23 mouse cellular contexts compared by ENCODE assay signal in the genomic region with DNA sequence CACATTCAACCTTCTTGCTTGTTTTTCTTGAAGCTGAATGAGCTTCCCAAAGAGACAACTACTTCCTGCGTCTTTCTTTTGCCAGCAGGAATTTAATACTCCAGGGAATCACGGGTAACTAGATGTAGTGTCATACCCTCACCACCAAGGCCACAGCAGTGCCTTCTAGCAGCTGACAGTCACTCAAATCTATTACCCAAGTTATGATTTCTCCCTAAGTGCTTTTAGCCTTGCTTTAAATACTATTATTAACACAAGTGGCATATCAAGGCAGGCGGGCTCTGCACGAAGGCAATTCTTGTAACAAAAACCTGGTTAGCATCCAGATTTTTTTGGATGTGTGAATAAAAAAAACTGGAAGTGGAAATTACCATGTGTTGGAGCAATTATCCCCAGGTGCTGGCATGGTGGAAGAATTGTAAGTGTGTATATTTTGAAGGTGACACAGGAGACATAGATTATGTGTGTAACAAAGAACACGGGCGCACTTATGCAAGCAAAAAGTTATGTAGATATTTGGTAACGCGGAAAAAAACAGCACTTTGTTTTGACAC. TPM values are rescaled to one million over a fixed set of nuclear protein-coding genes. Genes with fewer than 3 reads are reported as not detected.
DNase-seq lines count a peak whose midpoint lies in the region; ATAC-seq lines count a peak whose summit lies in the region.
"Had no signal": no experiment of that assay in that cellular context is flagged by ENCODE, and none has a peak within 500 bp of the region (broad histone marks: within the 10 kb centered on the region; RNA-seq: fewer than 3 reads in every experiment).

No protein-coding gene starts in this region.

- ATAC-seq in forebrain, embryonic 14.5 days, result no peak
- peak; percentile 62; the same call in 1 of the 2 replicates for ATAC-seq in forebrain, embryonic 16.5 days
- no peak for ATAC-seq in cerebellum, adult (ENCODE audit: insufficient number of reproducible peaks, low FRiP score, low TSS enrichment)

- H3K4me2 ChIP-seq in forebrain, embryonic 14.5 days (ENCODE audit: low read length), result no peak overlapping the region
- no peak overlapping the region for H3K4me2 ChIP-seq in forebrain, embryonic 16.5 days (ENCODE audit: low read length)
- H3K4me2 ChIP-seq: embryonic facial prominence, embryonic 13.5 days; embryonic facial prominence, embryonic 15.5 days had no signal

- H3K27ac ChIP-seq in forebrain, embryonic 14.5 days (ENCODE audit: low read depth, low read length), result no peak overlapping the region
- no peak overlapping the region for H3K27ac ChIP-seq in forebrain, embryonic 10.5 days
- H3K27ac ChIP-seq in forebrain, embryonic 16.5 days (ENCODE audit: low read length), result no peak overlapping the region
- H3K27ac ChIP-seq: embryonic facial prominence, embryonic 13.5 days; embryonic facial prominence, embryonic 15.5 days had no signal

- no peaks in the 10 kb centered on the region for H3K4me1 ChIP-seq in forebrain, embryonic 14.5 days (ENCODE audit: control insufficient read depth, insufficient read depth, low read length)
- peaks cover 10% of the 10 kb centered on the region for H3K4me1 ChIP-seq in forebrain, embryonic 10.5 days
- H3K4me1 ChIP-seq in forebrain, embryonic 16.5 days (replicated peaks; ENCODE audit: control insufficient read depth, insufficient read depth, low read length), result peaks cover 5% of the 10 kb centered on the region
- H3K4me1 ChIP-seq: embryonic facial prominence, embryonic 13.5 days; embryonic facial prominence, embryonic 15.5 days had no signal

- H3K9ac ChIP-seq in forebrain, embryonic 14.5 days (ENCODE audit: low read length), result no peak overlapping the region
- H3K9ac ChIP-seq in forebrain, embryonic 16.5 days (replicated peaks; ENCODE audit: low read depth, low read length), result no peak overlapping the region
- H3K9ac ChIP-seq: embryonic facial prominence, embryonic 13.5 days; embryonic facial prominence, embryonic 15.5 days had no signal

- H3K36me3 ChIP-seq in forebrain, embryonic 14.5 days (ENCODE audit: control insufficient read depth, insufficient read depth, low read length), result no peaks in the 10 kb centered on the region
- H3K36me3 ChIP-seq in forebrain, embryonic 10.5 days (replicated peaks), result no peaks in the 10 kb centered on the region
- no peaks in the 10 kb centered on the region for H3K36me3 ChIP-seq in forebrain, embryonic 16.5 days (ENCODE audit: control insufficient read depth, insufficient read depth)
- H3K36me3 ChIP-seq: embryonic facial prominence, embryonic 13.5 days; embryonic facial prominence, embryonic 15.5 days had no signal

- 70% methylated on average over 8 of the region's 8 CpGs for WGBS in forebrain, embryonic 14.5 days
- WGBS in forebrain, embryonic 10.5 days, result 90% methylated on average over 8 of the region's 8 CpGs
- 48% methylated on average over 8 of the region's 8 CpGs for WGBS in forebrain, embryonic 16.5 days

- H3K27me3 ChIP-seq in forebrain, embryonic 14.5 days (replicated peaks; ENCODE audit: control insufficient read depth, insufficient read depth, low read length), result no peaks in the 10 kb centered on the region
- peaks cover 29% of the 10 kb centered on the region for H3K27me3 ChIP-seq in forebrain, embryonic 10.5 days (ENCODE audit: poor library complexity, severe bottlenecking)
- H3K27me3 ChIP-seq in forebrain, embryonic 16.5 days (replicated peaks; ENCODE audit: control insufficient read depth, insufficient read depth, low read length), result no peaks in the 10 kb centered on the region

- no peaks in the 10 kb centered on the region for H3K9me3 ChIP-seq in forebrain, embryonic 14.5 days (replicated peaks; ENCODE audit: control insufficient read depth, low read length)
- no peaks in the 10 kb centered on the region for H3K9me3 ChIP-seq in forebrain, embryonic 10.5 days
- no peaks in the 10 kb centered on the region for H3K9me3 ChIP-seq in forebrain, embryonic 16.5 days (ENCODE audit: control insufficient read depth, low read length)
- H3K9me3 ChIP-seq: embryonic facial prominence, embryonic 13.5 days; embryonic facial prominence, embryonic 15.5 days had no signal

- no peak overlapping the region for H3K4me3 ChIP-seq in forebrain, embryonic 14.5 days (ENCODE audit: low read depth, low read length)
- no peak overlapping the region for H3K4me3 ChIP-seq in forebrain, embryonic 10.5 days
- no peak overlapping the region for H3K4me3 ChIP-seq in forebrain, embryonic 16.5 days (replicated peaks; ENCODE audit: low read length)
- H3K4me3 ChIP-seq: embryonic facial prominence, embryonic 13.5 days; embryonic facial prominence, embryonic 15.5 days; erythroblast, embryonic 14.5 days had no signal

- DNase-seq in forebrain, embryonic 14.5 days (ENCODE audit: low spot score), result peak; percentile 54
- DNase-seq in forebrain, embryonic 10.5 days (ENCODE audit: extremely low spot score, low spot score), result no peak
- peak; percentile 29 for DNase-seq in heart, adult 11 months
- DNase-seq in heart, adult 8-10 months (ENCODE audit: low spot score), result no peak
- DNase-seq in spleen, postnatal 4 days (ENCODE audit: low spot score in 2 of 2), result no peak
- DNase-seq: adrenal gland, adult 2 months; adrenal gland, postnatal 10 days; adrenal gland, postnatal 25 days; cerebellum, adult 11 months; cerebellum, adult 18-20 months; cerebellum, adult 8-10 months; cerebellum, adult 9-11 months; cerebellum, postnatal 14 days; cerebellum, postnatal 36 days; embryo, embryonic 11 days had no signal

RNA-seq across cellular contexts. Expression of gene Prokr2, which starts 5.4 kb away (rescaled TPM):
- 6.5 and 8.6 TPM in 2 replicates for polyA plus RNA-seq in forebrain, embryonic 14.5 days (2014; fragmentation: Nextera tagmentation; extraction: Ambion mirVana)
- 0.96 and 1.2 TPM in 2 replicates for polyA plus RNA-seq in forebrain, embryonic 10.5 days (2016; fragmentation: Nextera tagmentation; extraction: Ambion mirVana)
- under 1 TPM; 0.08 to 0.22 (median 0.09) TPM for total RNA-seq in heart, adult 8-10 months (2022)
- 6.1 and 6.7 TPM in 2 replicates for polyA plus RNA-seq in forebrain, embryonic 16.5 days (2015; fragmentation: Nextera tagmentation; extraction: Ambion mirVana)
- total RNA-seq: adrenal gland, postnatal 10 days; adrenal gland, postnatal 25 days; common myeloid progenitor, adult 5-6 weeks; MEL had no signal
- polyA plus RNA-seq: adrenal gland, adult 2 months; C2C12; erythroblast, embryonic 14.5 days had no signal

Comparison
In these comparisons a context has a peak if more than half of its experiments do, and no peak if none do; other contexts are left out.
1. DNase-seq: peak in forebrain, embryonic 14.5 days (single experiment) and heart, adult 11 months (single experiment); none in forebrain, embryonic 10.5 days (single experiment), heart, adult 8-10 months (single experiment) and spleen, postnatal 4 days (0 of 2).